Mouse (Mus musculus) embryonic facial prominence, embryonic 11.5 days (tissue): ENCODE measurements at regions not wholly inside any gene's neighbourhood (a gene's known extent, or its start where the extent isn't known, plus 50 kb on each side); places are given as distances from the start of the nearest gene placed in this dataset.

Source experiments
- ATAC-seq: fragments of 200-750 bp; cut with Nextera tagmentation; replicated peaks from 2 replicates; pipeline ENCODE4 v1.8.0; 2017; ENCODE audit warnings: low read depth; ENCODE audit not compliant: insufficient number of reproducible peaks, low FRiP score, low TSS enrichment
- DNase-seq: peaks from one replicate; pipeline ENCODE4 v3.0.0-alpha.2; 2015; ENCODE audit warnings: low spot score
- H3K27ac ChIP-seq: fragments of 300-500 bp; sonication (generic); replicated peaks from 2 replicates; pipeline ENCODE4 v1.5.1; 2014; ENCODE audit warnings: mild to moderate bottlenecking, low read depth, low read length, control low read depth
- H3K27me3 ChIP-seq: fragments of 300-500 bp; sonication (generic); 2 replicates; pipeline ENCODE4 v1.6.1; 2014; ENCODE audit warnings: mild to moderate bottlenecking, low read length, moderate library complexity, mixed read lengths; ENCODE audit not compliant: control insufficient read depth, insufficient read depth
- H3K36me3 ChIP-seq: fragments of 300-500 bp; sonication (generic); replicated peaks from 2 replicates; pipeline ENCODE4 v1.6.1; 2014; ENCODE audit warnings: low read depth, mild to moderate bottlenecking, low read length, moderate library complexity, mixed read lengths; ENCODE audit not compliant: control insufficient read depth, insufficient read depth
- H3K4me1 ChIP-seq: fragments of 300-500 bp; sonication (generic); 2 replicates; pipeline ENCODE4 v1.6.1; 2014; ENCODE audit warnings: low read length, mixed read lengths; ENCODE audit not compliant: control insufficient read depth, insufficient read depth
- H3K4me2 ChIP-seq: fragments of 300-500 bp; sonication (generic); 2 replicates; pipeline ENCODE4 v1.6.1; 2014; ENCODE audit warnings: low read depth, mild to moderate bottlenecking, control low read depth, low read length, moderate library complexity
- H3K4me3 ChIP-seq: fragments of 300-500 bp; sonication (generic); 2 replicates; pipeline ENCODE4 v1.5.1; 2014; ENCODE audit warnings: low read depth, low read length, control low read depth
- H3K9ac ChIP-seq: fragments of 300-500 bp; sonication (generic); replicated peaks from 2 replicates; pipeline ENCODE4 v1.6.1; 2014; ENCODE audit warnings: mild to moderate bottlenecking, control low read depth, low read length
- H3K9me3 ChIP-seq: fragments of 300-500 bp; sonication (generic); replicated peaks from 2 replicates; pipeline ENCODE4 v1.6.1; 2016; ENCODE audit warnings: mild to moderate bottlenecking, low read length, inconsistent platforms, mixed read lengths; ENCODE audit not compliant: control insufficient read depth
- WGBS: fragments of 180-500 bp; shearing (Covaris S2); extraction: QIAGEN DNeasy Blood & Tissue Kit; methylation state at CpG from one replicate; pipeline ENCODE4 v1.1.7; 2014; 5-methylcytosine and 5-hydroxymethylcytosine counted together

DNA sequence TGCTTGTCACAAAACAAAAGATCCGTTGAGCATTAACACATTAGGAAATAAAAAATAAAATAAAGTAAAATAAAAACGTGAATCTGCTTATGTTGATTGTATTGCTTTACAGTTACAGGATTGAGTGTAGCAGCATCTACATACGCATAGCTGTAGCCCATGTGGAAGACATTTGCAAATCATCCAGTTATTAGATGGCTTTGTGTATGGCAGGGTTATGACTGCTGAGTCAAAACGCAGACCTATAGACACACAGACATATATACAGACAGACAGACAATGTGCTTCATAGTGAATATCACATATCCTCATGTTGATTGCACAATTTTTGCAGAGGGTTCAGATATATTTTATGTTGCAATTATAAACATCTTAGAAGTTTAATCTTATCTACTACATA lies 64.5 kb downstream of the Gm11146 start:
- no peaks in the 10 kb centered on the region for H3K9me3 ChIP-seq
- no peak overlapping the region for H3K4me2 ChIP-seq
- H3K27me3 ChIP-seq, result no peaks in the 10 kb centered on the region
- no peaks in the 10 kb centered on the region for H3K4me1 ChIP-seq
- H3K27ac ChIP-seq, result no peak overlapping the region
- 80% methylated on average over 4 of the region's 4 CpGs for WGBS
- H3K36me3 ChIP-seq, result no peaks in the 10 kb centered on the region
- no peak for ATAC-seq
- H3K9ac ChIP-seq, result no peak overlapping the region
- no peak for DNase-seq
- H3K4me3 ChIP-seq, result no peak overlapping the region

DNA sequence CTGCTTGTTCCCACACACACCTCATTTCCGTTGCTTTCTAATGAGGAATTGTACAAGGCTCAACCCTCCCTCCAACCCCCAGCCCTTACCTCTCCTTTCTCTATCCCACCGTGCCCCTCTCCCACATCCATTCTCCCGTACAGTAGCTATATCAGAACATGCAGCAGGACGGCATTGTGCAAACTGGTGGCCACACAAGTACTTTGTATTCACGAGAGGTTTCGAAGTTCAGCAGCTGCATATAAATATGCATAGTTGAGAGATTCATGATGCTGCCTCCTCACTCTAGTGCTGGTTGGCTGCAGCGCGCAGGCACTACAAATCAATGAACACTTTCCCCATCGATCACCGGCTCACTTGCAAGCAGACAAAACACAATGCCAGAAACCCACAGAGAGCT lies 65.1 kb downstream of the Gm11146 start:
- H3K4me3 ChIP-seq, result no peak overlapping the region
- no peaks in the 10 kb centered on the region for H3K9me3 ChIP-seq
- H3K9ac ChIP-seq, result no peak overlapping the region
- H3K4me2 ChIP-seq, result no peak overlapping the region
- ATAC-seq, result peak; percentile 79
- H3K4me1 ChIP-seq, result no peaks in the 10 kb centered on the region
- WGBS, result 76% methylated on average over 10 of the region's 10 CpGs
- no peaks in the 10 kb centered on the region for H3K36me3 ChIP-seq
- H3K27me3 ChIP-seq, result no peaks in the 10 kb centered on the region
- no peak overlapping the region for H3K27ac ChIP-seq
- no peak for DNase-seq

DNA sequence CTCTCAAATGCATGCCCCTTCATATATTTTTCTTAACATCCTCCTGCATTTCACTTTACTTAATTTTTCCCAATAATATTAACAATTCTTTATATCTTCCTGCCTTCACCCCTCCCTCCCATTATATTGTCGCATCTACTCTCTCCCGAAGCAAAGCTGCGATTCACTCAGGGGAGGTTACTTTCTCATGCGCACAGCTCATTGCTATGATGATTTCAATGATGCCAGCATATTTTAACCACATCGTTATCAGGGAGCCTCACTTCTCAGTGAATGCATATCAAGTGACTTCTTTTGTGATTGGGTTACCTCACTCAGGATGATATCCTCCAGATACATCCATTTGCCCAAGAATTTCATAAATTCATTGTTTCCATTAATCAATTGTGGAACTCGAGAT lies 65.6 kb downstream of the Gm11146 start:
- no peak for DNase-seq
- H3K9me3 ChIP-seq, result no peaks in the 10 kb centered on the region
- H3K27me3 ChIP-seq, result no peaks in the 10 kb centered on the region
- no peak overlapping the region for H3K27ac ChIP-seq
- 74% methylated on average over 6 of the region's 6 CpGs for WGBS
- no peak overlapping the region for H3K4me2 ChIP-seq
- no peaks in the 10 kb centered on the region for H3K4me1 ChIP-seq
- H3K36me3 ChIP-seq, result no peaks in the 10 kb centered on the region
- H3K9ac ChIP-seq, result no peak overlapping the region
- peak; percentile 52; the same call in 1 of the 2 replicates for ATAC-seq
- H3K4me3 ChIP-seq, result no peak overlapping the region

DNA sequence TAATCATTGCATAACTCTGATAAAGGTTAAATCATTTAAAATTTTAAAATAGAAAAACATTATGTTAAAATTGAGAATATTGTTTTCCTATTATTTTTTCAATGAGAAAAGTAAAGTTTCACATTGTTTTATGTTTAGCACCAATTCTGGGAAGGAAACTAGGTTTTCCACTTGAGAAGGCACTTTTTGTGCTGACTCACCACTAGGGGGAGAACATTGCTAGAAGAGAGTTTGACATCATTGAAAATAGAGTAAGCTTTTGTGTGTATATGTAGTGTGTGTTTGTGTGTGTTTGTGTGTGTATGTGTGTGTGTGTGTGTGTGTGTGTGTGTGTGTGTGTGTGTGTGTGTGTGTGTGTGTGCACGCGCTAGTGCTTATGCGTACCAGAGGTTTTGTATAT lies 66.9 kb downstream of the Gm11146 start:
- Histone ChIP-seq H3K9me3 (no peaks in the 10 kb centered on the region), H3K27me3 (no peaks in the 10 kb centered on the region), H3K4me3 (no peak overlapping the region), H3K9ac (no peak overlapping the region), H3K4me1 (no peaks in the 10 kb centered on the region), H3K27ac (no peak overlapping the region), H3K36me3 (no peaks in the 10 kb centered on the region), H3K4me2 (no peak overlapping the region)
- ATAC-seq (no peak), DNase-seq (peak; percentile 69)
- 79% methylated on average over 3 of the region's 3 CpGs for WGBS

DNA sequence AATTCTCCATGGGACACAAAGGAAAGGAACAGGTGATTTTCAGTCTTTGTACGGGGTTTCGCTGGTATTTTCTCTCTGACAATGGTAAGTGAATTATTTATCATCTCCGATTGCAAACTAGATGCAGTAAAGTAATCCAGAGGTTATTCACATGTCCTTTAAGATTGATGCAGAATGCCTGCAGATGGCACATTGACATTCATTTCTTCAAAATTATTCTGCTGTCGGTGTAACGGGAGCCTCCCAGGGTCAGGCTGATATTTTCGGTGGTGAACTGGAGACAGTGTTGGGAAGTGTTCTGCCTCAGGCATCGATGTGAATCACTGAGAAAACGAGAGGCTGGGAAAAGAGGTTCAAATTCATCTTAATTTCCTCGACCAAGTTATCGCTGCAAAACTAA lies 70.3 kb downstream of the Gm11146 start:
- Histone ChIP-seq H3K27ac (no peak overlapping the region), H3K4me1 (no peaks in the 10 kb centered on the region), H3K27me3 (no peaks in the 10 kb centered on the region), H3K9ac (no peak overlapping the region), H3K4me3 (no peak overlapping the region), H3K9me3 (no peaks in the 10 kb centered on the region), H3K36me3 (no peaks in the 10 kb centered on the region), H3K4me2 (no peak overlapping the region)
- DNase-seq (no peak), ATAC-seq (no peak)
- WGBS, result 74% methylated on average over 10 of the region's 10 CpGs

DNA sequence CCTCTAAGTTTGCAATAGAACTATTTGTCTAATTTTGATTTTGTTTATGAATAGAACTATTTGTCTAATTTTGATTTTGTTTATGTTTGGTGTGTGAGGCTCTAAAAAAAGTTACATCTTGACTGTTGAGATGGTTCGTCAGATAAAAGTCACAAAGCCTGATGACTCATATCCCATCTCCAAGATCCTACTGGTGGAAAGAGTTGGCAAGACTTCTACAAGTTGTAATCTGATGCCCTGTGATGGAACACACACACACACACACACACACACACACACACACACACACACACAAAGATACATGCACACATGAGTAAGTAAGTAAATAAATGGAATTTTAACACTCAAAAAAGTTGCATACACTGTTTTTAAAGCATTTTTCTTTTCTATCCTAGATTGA lies 73.9 kb downstream of the Gm11146 start:
- WGBS, result 84% methylated on average over 1 of the region's 1 CpGs
- Histone ChIP-seq H3K9me3 (no peaks in the 10 kb centered on the region), H3K4me3 (no peak overlapping the region)

DNA sequence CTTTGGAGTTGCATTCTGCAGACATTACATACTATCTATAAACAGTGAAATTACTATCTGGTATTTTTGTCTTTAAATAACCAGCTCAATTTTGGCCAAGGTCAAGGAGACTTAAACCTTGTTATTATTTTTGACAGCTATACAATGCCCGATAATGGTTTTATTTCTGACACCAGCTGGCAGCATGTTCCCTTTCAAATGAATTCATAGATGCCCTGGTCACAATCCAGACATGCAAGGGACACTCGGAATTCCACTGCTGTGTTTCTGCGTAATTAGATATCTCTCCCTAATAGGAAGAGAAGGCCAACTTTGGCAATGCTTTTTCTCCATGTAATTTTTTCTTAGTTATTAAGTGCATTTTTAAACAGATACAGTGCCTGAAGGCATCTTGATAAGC lies 87.3 kb downstream of the Gm11146 start:
- H3K9me3 ChIP-seq, result no peaks in the 10 kb centered on the region
- no peaks in the 10 kb centered on the region for H3K27me3 ChIP-seq
- ATAC-seq, result no peak
- no peak for DNase-seq
- WGBS, result 76% methylated on average over 3 of the region's 3 CpGs
- no peak overlapping the region for H3K9ac ChIP-seq
- H3K27ac ChIP-seq, result no peak overlapping the region
- H3K36me3 ChIP-seq, result no peaks in the 10 kb centered on the region
- no peak overlapping the region for H3K4me3 ChIP-seq
- H3K4me2 ChIP-seq, result no peak overlapping the region
- no peaks in the 10 kb centered on the region for H3K4me1 ChIP-seq

More for the DNA sequence above, 73.9 kb downstream of the Gm11146 start:
- Histone ChIP-seq H3K4me1 (no peaks in the 10 kb centered on the region), H3K27ac (no peak overlapping the region), H3K27me3 (no peaks in the 10 kb centered on the region), H3K36me3 (no peaks in the 10 kb centered on the region), H3K4me2 (no peak overlapping the region), H3K9ac (no peak overlapping the region)
- DNase-seq, result no peak
- ATAC-seq, result no peak

DNA sequence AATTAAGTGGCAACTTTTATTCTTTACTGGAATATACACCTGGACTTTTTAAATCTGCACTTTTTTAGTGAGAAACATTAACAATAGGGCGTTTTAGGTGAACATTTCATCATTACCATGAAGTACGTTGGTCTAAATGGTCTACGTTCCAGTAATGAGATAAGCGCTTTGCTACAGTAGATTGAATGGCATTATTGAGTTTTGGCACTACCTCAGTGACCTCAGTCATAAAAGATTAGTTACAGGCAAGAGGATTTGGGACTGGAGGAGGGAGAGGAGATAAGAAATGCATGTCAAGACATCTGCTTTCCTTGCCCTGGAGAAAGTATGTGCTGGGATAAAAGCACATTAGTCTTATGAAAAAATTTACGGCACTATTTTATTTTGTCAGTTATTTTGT lies 98.3 kb downstream of the Gm11146 start:
- H3K9ac ChIP-seq, result no peak overlapping the region
- no peak overlapping the region for H3K4me2 ChIP-seq
- H3K27me3 ChIP-seq, result no peaks in the 10 kb centered on the region
- no peak overlapping the region for H3K27ac ChIP-seq
- H3K9me3 ChIP-seq, result no peaks in the 10 kb centered on the region
- H3K36me3 ChIP-seq, result no peaks in the 10 kb centered on the region
- DNase-seq (no peak), ATAC-seq (no peak)
- H3K4me1 ChIP-seq, result no peaks in the 10 kb centered on the region
- WGBS, result 77% methylated on average over 5 of the region's 5 CpGs
- H3K4me3 ChIP-seq, result no peak overlapping the region
